Mouse (Mus musculus) erythroblast, embryonic 14.5 days (primary cell): ENCODE data around the gene Hist1h3f.

Experiments
- GATA1 ChIP-seq: IDR thresholded peaks from 2 replicates; pipeline ENCODE4 v1.6.1; 2012; ENCODE audit warnings: low read length, inconsistent platforms, mixed read lengths
- TAL1 ChIP-seq: IDR thresholded peaks from 3 replicates; pipeline ENCODE4 v1.6.1; 2012; ENCODE audit warnings: low read length, inconsistent platforms, mixed read lengths

DNA sequence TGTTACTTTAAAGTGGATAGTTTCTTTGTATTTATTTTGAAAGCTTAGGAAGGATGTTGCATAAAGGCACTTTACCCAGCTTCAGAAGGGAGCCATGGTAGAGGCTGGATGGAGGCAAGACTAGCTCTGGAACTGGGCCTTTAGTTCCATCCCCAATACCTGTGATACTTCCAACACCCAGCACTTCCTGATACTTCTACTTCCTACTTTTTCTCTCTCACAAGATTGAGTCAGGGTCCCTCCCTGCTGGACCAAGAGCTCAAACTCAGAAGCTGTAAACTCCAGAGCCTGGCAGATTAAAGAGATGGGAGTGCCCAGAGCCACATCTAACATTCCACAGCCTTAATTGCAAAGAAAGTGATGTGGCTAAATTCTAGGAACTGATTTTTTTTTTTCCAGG, 40.5 kb downstream of the Hist1h3f start:
- TF ChIP-seq GATA1 (no peak), TAL1 (no peak)
